Mouse (Mus musculus): ENCODE measurements around the gene Ssmem1. TPM values are rescaled to one million over a fixed set of nuclear protein-coding genes. Genes with fewer than 3 reads are reported as not detected.

Ssmem1 gene
- polyA plus RNA-seq, 1 experiment from 2014 or later: not detected

DNA sequence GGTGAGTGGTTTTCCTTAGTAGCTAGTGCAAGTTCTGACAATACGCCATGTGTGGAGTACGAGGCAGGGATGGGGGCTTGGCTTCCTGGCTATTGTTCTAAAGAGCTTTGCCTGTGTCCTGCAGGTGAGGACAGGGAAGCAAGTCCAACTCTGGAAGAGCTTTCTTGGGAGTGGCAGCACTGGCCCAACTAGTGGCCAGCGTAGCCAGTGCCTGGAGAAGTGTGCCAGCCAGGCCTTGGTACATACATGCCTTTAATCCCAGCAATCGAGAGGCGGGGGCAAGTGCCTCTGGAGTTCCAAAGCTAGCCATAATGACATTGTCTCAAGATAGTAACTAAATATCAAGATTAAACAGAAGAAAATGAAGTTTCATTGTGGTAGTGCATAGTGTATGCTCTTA lies 642 bp downstream of the Ssmem1 start:
- DNase-seq (ENCODE audit: low spot score): no peak
- no peak for ATAC-seq (replicated peaks; ENCODE audit: low FRiP score, low TSS enrichment, low read depth)
- peak overlapping the region; percentile 72 for H3K4me2 ChIP-seq (ENCODE audit: low read length)
- peaks cover 14% of the 10 kb centered on the region for H3K36me3 ChIP-seq (ENCODE audit: control insufficient read depth, insufficient read depth, low read length)
- H3K4me1 ChIP-seq (replicated peaks; ENCODE audit: control insufficient read depth, insufficient read depth, low read length): peaks cover 17% of the 10 kb centered on the region
- WGBS: 74% methylated on average over 5 of the region's 5 CpGs
- H3K27me3 ChIP-seq (replicated peaks; ENCODE audit: control insufficient read depth, insufficient read depth, low read length): no peaks in the 10 kb centered on the region
- no peak overlapping the region for H3K4me3 ChIP-seq (ENCODE audit: low read depth, low read length)
- H3K9me3 ChIP-seq (ENCODE audit: control insufficient read depth, low read length): no peaks in the 10 kb centered on the region
- peak overlapping the region; percentile 36 for H3K9ac ChIP-seq (ENCODE audit: low read length)
- H3K27ac ChIP-seq (ENCODE audit: low read depth): peak overlapping the region; percentile 98

DNA sequence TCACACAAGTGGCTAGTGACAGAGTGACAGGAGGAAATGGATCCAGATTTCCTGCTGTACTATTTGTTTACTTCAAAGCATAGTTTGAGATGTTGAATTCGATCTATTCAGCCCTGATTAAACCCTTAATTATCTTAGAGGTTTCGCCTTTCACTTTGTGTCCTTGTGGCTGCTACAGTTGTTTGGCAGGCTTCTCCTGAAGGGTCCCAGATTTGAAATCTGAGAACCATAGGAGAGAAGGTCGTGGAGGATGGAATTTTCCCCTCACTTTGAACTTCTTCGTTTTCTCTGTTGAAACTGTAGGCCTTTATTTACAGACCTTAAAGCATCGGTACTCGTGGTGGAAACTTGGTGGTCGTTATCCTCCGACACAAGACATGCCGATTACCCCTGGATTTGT lies 4.6 kb downstream of the Ssmem1 start:
- ATAC-seq (replicated peaks; ENCODE audit: low FRiP score, low TSS enrichment, low read depth): no peak
- H3K27ac ChIP-seq (ENCODE audit: low read depth): peak overlapping the region; percentile 51
- 14% methylated on average over 9 of the region's 9 CpGs for WGBS

DNA sequence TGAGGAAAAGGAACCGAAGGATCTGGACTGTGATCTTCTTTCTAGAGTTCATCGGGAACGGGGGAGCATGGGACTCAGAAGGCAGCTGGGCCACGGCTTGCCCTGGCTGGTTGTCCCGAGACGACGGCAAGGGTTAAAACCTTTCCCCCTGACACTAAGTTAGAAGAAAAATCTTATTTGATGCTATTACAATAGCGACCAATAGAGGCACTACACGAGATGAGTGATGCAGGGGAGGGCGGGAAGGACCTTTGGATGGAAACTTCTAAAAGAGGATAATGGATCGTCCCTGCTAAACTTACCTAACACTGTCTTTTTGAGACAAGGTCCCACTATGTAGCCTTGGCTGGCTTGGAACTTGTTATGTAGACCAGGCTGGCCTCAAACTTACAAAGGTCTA lies 10.8 kb downstream of the Ssmem1 start:
- Histone ChIP-seq H3K9ac (ENCODE audit: low read length) (no peak overlapping the region), H3K36me3 (ENCODE audit: control insufficient read depth, insufficient read depth, low read length) (no peaks in the 10 kb centered on the region), H3K9me3 (ENCODE audit: control insufficient read depth, low read length) (no peaks in the 10 kb centered on the region), H3K4me2 (ENCODE audit: low read length) (no peak overlapping the region), H3K27me3 (replicated peaks; ENCODE audit: control insufficient read depth, insufficient read depth, low read length) (no peaks in the 10 kb centered on the region), H3K27ac (ENCODE audit: low read depth) (no peak overlapping the region), H3K4me3 (ENCODE audit: low read depth, low read length) (no peak overlapping the region), H3K4me1 (replicated peaks; ENCODE audit: control insufficient read depth, insufficient read depth, low read length) (peaks cover 6% of the 10 kb centered on the region)
- DNase-seq (ENCODE audit: low spot score) (no peak), ATAC-seq (replicated peaks; ENCODE audit: low FRiP score, low TSS enrichment, low read depth) (no peak)
- WGBS: 73% methylated on average over 11 of the region's 11 CpGs

More for the DNA sequence above, 4.6 kb downstream of the Ssmem1 start:
- H3K4me2 ChIP-seq (ENCODE audit: low read length): no peak overlapping the region
- no peak for DNase-seq (ENCODE audit: low spot score)
- 0 out of 2 replicates have a peak overlapping the region, but pooled peaks have one; percentile 27 for H3K9ac ChIP-seq (ENCODE audit: low read length)
- no peaks in the 10 kb centered on the region for H3K36me3 ChIP-seq (ENCODE audit: control insufficient read depth, insufficient read depth, low read length)
- H3K4me1 ChIP-seq (replicated peaks; ENCODE audit: control insufficient read depth, insufficient read depth, low read length): peaks cover 17% of the 10 kb centered on the region
- no peak overlapping the region for H3K4me3 ChIP-seq (ENCODE audit: low read depth, low read length)
- no peaks in the 10 kb centered on the region for H3K27me3 ChIP-seq (replicated peaks; ENCODE audit: control insufficient read depth, insufficient read depth, low read length)
- H3K9me3 ChIP-seq (ENCODE audit: control insufficient read depth, low read length): no peaks in the 10 kb centered on the region

DNA sequence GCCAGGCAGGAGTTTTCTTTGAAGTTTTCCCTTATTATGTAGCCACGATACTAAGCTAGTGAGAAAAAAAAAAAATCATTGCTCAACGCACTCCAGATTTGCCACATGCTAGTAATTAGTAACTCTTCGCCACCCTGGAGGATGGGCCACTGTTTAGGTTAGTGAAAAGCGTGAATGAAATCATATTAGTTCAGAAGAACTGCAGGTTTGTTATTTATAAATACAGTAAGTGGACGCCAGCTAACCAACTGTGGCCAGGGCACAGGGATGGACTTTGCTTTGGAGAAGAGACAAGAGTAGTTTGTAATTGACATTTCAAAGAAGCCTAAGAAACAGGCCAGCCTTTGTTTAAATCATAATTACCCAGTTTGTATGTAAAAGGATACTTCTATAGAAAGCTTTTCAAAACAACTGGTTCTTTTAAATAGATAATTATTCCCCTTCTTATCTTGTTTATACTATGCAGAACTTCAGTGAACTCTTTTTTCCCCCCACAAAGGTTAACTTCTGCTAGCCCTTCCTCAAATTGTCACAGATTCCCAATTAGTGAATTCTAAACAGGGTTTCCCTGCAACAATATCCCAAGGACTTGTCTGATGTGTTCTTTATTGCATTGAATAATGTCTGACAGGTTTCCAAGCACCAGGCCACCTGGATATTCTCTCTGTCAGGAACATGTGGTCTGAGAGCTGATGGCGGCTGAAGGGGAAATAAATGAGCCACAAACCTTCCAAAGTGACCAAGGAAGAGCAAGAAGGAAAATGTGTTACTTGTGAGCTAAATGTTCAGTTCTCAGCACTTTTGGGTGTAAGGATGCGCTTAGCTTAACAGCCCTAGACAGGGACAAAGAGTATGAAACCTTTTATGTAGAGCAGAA lies 16.0 kb downstream of the Ssmem1 start:
- H3K4me2 ChIP-seq (ENCODE audit: low read length): no peak overlapping the region
- H3K36me3 ChIP-seq (ENCODE audit: control insufficient read depth, insufficient read depth, low read length): no peaks in the 10 kb centered on the region
- no peak for DNase-seq (ENCODE audit: low spot score)
- no peak for ATAC-seq (replicated peaks; ENCODE audit: low FRiP score, low TSS enrichment, low read depth)
- H3K9me3 ChIP-seq (ENCODE audit: control insufficient read depth, low read length): no peaks in the 10 kb centered on the region
- no peak overlapping the region for H3K4me3 ChIP-seq (ENCODE audit: low read depth, low read length)
- WGBS: 42% methylated on average over 7 of the region's 7 CpGs
- peak overlapping the region; percentile 81 for H3K27ac ChIP-seq (ENCODE audit: low read depth)
- H3K4me1 ChIP-seq (replicated peaks; ENCODE audit: control insufficient read depth, insufficient read depth, low read length): peaks cover 37% of the 10 kb centered on the region
- H3K27me3 ChIP-seq (replicated peaks; ENCODE audit: control insufficient read depth, insufficient read depth, low read length): no peaks in the 10 kb centered on the region
- H3K9ac ChIP-seq (ENCODE audit: low read length): no peak overlapping the region

DNA sequence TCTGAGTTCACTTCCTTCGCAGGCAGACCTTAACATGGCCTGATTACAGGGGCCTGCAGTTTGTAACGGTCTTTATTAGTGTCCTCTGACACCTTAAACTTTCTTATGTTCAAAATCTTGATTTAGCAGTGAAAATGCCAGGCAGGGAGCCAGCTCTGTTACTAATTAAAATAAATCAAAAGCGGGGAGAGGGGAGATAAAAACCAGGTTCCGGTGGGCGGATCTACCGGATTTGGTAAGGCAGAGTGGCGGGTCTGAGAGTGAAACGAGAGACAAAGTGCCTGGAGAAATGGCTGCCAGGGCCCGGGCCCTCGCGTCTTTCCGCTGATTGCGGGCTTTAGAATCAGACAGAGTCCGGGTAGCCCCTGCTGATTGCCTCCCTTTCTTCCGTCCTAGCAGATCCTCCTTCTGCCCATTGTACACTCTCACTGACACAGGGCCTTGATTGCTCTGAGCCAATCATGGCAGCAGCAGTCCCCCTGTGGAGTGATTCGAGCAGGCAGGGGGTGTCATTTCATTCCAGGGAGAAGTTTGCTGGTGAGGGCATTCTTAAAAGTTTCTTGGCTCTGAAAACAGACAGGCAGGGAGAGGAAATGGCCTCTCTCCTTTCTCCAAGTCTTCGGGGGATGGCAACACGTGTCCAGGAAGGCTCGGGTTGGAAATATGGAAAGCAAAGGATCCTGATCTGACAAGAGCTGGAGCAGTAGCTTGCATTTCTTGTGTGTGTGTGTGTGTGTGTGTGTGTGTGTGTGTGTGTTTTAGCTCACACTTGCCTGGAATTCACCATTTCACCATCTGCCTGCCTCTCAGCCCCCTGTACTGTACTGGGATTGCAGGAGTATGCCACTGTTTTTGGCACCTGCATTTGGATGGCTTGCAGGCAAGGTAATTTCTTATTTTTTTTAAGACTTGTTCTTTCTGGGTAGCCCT lies 17.2 kb downstream of the Ssmem1 start:
- H3K36me3 ChIP-seq (ENCODE audit: control insufficient read depth, insufficient read depth, low read length): no peaks in the 10 kb centered on the region
- no peak overlapping the region; the same call in 1 of the 2 replicates for H3K9ac ChIP-seq (ENCODE audit: low read length)
- DNase-seq (ENCODE audit: low spot score): peak; percentile 81
- H3K9me3 ChIP-seq (ENCODE audit: control insufficient read depth, low read length): no peaks in the 10 kb centered on the region
- no peak overlapping the region for H3K4me3 ChIP-seq (ENCODE audit: low read depth, low read length)
- H3K27me3 ChIP-seq (replicated peaks; ENCODE audit: control insufficient read depth, insufficient read depth, low read length): no peaks in the 10 kb centered on the region
- H3K4me1 ChIP-seq (replicated peaks; ENCODE audit: control insufficient read depth, insufficient read depth, low read length): peaks cover 37% of the 10 kb centered on the region
- WGBS: 20% methylated on average over 19 of the region's 19 CpGs
- H3K27ac ChIP-seq (ENCODE audit: low read depth): peak overlapping the region; percentile 81
- H3K4me2 ChIP-seq (ENCODE audit: low read length): peak overlapping the region; percentile 9; the same call in 1 of the 2 replicates
- ATAC-seq (replicated peaks; ENCODE audit: low FRiP score, low TSS enrichment, low read depth): peak; percentile 46; the same call in 1 of the 2 replicates

DNA sequence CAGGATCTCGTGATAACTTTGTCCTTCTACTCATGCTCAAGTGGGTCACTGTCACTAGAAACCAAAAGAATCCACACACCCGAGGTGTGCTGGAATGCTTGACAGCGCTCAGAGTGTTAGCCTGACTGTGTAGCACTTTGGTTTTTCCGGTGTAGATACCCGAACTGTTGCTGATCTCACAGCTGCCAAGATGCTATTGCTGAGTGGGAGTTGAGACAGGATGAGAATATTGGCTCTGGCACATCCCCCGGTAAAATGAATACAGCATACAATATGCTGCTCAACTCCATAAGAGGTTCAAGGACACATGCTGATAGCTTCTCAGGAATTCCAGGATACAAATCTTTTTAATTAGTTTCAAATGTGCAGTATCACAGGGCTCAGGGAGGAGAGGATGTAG lies 19.2 kb downstream of the Ssmem1 start:
- H3K4me2 ChIP-seq (ENCODE audit: low read length): no peak overlapping the region
- 0 out of 2 replicates have a peak overlapping the region, but pooled peaks have one; percentile 51 for H3K27ac ChIP-seq (ENCODE audit: low read depth)
- H3K4me1 ChIP-seq (replicated peaks; ENCODE audit: control insufficient read depth, insufficient read depth, low read length): peaks cover 37% of the 10 kb centered on the region
- WGBS: 51% methylated on average over 6 of the region's 6 CpGs
- H3K9me3 ChIP-seq (ENCODE audit: control insufficient read depth, low read length): no peaks in the 10 kb centered on the region
- no peak overlapping the region for H3K4me3 ChIP-seq (ENCODE audit: low read depth, low read length)
- H3K27me3 ChIP-seq (replicated peaks; ENCODE audit: control insufficient read depth, insufficient read depth, low read length): no peaks in the 10 kb centered on the region
- no peaks in the 10 kb centered on the region for H3K36me3 ChIP-seq (ENCODE audit: control insufficient read depth, insufficient read depth, low read length)
- no peak for ATAC-seq (replicated peaks; ENCODE audit: low FRiP score, low TSS enrichment, low read depth)
- no peak overlapping the region for H3K9ac ChIP-seq (ENCODE audit: low read length)
- no peak for DNase-seq (ENCODE audit: low spot score)

DNA sequence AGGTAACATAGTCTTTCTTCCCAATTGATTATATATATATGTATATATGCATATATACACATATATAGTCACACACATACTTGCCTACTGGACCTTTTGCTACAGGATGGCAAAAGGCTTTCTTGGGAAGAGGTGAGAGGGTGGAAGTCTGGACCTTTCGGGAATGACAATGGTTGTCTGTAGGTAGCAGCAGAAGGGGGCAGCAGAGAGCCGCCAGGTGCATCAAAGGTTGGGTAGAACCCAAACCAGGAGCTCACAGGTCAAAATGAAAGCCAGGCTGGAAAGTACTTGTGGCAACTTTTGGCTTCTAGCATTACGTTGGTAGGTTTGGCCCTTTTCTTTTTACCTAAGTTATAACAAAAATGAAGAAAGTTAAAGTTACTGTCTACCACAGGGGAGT lies 25.7 kb downstream of the Ssmem1 start:
- no peak for ATAC-seq (replicated peaks; ENCODE audit: low FRiP score, low TSS enrichment, low read depth)
- peaks cover 18% of the 10 kb centered on the region for H3K4me1 ChIP-seq (replicated peaks; ENCODE audit: control insufficient read depth, insufficient read depth, low read length)
- 61% methylated on average over 3 of the region's 3 CpGs for WGBS
- H3K9me3 ChIP-seq (ENCODE audit: control insufficient read depth, low read length): no peaks in the 10 kb centered on the region
- no peaks in the 10 kb centered on the region for H3K36me3 ChIP-seq (ENCODE audit: control insufficient read depth, insufficient read depth, low read length)
- H3K4me3 ChIP-seq (ENCODE audit: low read depth, low read length): no peak overlapping the region
- no peak overlapping the region for H3K9ac ChIP-seq (ENCODE audit: low read length)
- H3K27me3 ChIP-seq (replicated peaks; ENCODE audit: control insufficient read depth, insufficient read depth, low read length): no peaks in the 10 kb centered on the region
- no peak overlapping the region for H3K4me2 ChIP-seq (ENCODE audit: low read length)
- no peak overlapping the region for H3K27ac ChIP-seq (ENCODE audit: low read depth)
- DNase-seq (ENCODE audit: low spot score): no peak

DNA sequence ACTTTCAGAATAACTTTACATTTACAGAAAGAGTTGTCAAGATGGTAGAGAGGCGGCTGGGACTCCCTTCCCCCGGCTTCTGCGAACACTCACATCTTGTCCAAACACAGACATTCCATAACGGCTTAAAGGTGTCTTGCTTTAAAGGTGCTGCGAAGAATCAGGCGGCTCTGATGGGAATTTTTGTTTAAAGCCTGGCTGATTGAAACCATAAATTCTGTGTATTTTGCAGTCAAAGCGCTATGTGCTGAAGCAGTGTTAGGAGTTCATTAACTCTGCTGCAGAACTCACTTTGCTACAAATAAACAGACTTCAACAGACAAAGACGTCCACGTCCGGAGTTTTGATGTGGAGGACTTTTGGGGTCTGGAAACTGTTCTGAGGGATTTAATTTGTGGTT lies 28.6 kb downstream of the Ssmem1 start:
- DNase-seq (ENCODE audit: low spot score): no peak
- Histone ChIP-seq H3K4me3 (ENCODE audit: low read depth, low read length) (no peak overlapping the region), H3K4me1 (replicated peaks; ENCODE audit: control insufficient read depth, insufficient read depth, low read length) (peaks cover 27% of the 10 kb centered on the region), H3K4me2 (ENCODE audit: low read length) (peak overlapping the region; percentile 22; the same call in 1 of the 2 replicates), H3K27ac (ENCODE audit: low read depth) (peak overlapping the region; percentile 88), H3K9me3 (ENCODE audit: control insufficient read depth, low read length) (no peaks in the 10 kb centered on the region), H3K36me3 (ENCODE audit: control insufficient read depth, insufficient read depth, low read length) (no peaks in the 10 kb centered on the region), H3K9ac (ENCODE audit: low read length) (no peak overlapping the region; the same call in 1 of the 2 replicates), H3K27me3 (replicated peaks; ENCODE audit: control insufficient read depth, insufficient read depth, low read length) (no peaks in the 10 kb centered on the region)
- WGBS: 24% methylated on average over 10 of the region's 10 CpGs
- ATAC-seq (replicated peaks; ENCODE audit: low FRiP score, low TSS enrichment, low read depth): no peak
